Mouse (Mus musculus): ENCODE measurements at regions not wholly inside any gene's neighbourhood (a gene's known extent, or its start where the extent isn't known, plus 50 kb on each side); places are given as distances from the start of the nearest gene placed in this dataset.

GRCm38 (mm10) chr3:62271703-62272102, 66.4 kb upstream of the Arhgef26 start:
- no peak for TF ChIP-seq CTCF (IDR thresholded peaks at IDR 0.05; ENCODE audit: extremely low read depth, insufficient read depth, insufficient read length, insufficient replicate concordance)
- TF ChIP-seq POLR2A (IDR thresholded peaks at IDR 0.05; ENCODE audit: low read depth, low read length) = no peak
